Mouse (Mus musculus) liver, embryonic 11.5 days (tissue): ENCODE data around the gene St3gal4. TPM values are rescaled to one million over a fixed set of nuclear protein-coding genes. Genes with fewer than 3 reads are reported as not detected.

Experiments used
- ATAC-seq: fragments of 200-750 bp; cut with Nextera tagmentation; replicated peaks from 2 replicates; pipeline ENCODE4 v1.8.0; 2017; ENCODE audit warnings: moderate number of reproducible peaks, mild to moderate bottlenecking, moderate TSS enrichment, moderate library complexity; ENCODE audit not compliant: low FRiP score
- DNase-seq: peaks from one replicate; pipeline ENCODE4 v3.0.0-alpha.2; 2017; ENCODE audit warnings: low spot score
- H3K27ac ChIP-seq: fragments of 300-500 bp; sonication (generic); 2 replicates; pipeline ENCODE4 v1.5.1; 2014; ENCODE audit warnings: mild to moderate bottlenecking, low read depth, low read length, control low read depth
- H3K27me3 ChIP-seq: fragments of 300-500 bp; sonication (generic); replicated peaks from 2 replicates; pipeline ENCODE4 v1.6.1; 2014; ENCODE audit warnings: low read length, mixed read lengths; ENCODE audit not compliant: control insufficient read depth, insufficient read depth
- H3K36me3 ChIP-seq: fragments of 300-500 bp; sonication (generic); 2 replicates; pipeline ENCODE4 v1.6.1; 2014; ENCODE audit warnings: mild to moderate bottlenecking, low read length, moderate library complexity, mixed read lengths; ENCODE audit not compliant: control insufficient read depth, insufficient read depth
- H3K4me1 ChIP-seq: fragments of 300-500 bp; sonication (generic); replicated peaks from 2 replicates; pipeline ENCODE4 v1.6.1; 2014; ENCODE audit warnings: low read length, mixed read lengths; ENCODE audit not compliant: control insufficient read depth, insufficient read depth
- H3K4me2 ChIP-seq: fragments of 300-500 bp; sonication (generic); 2 replicates; pipeline ENCODE4 v1.6.1; 2014; ENCODE audit warnings: mild to moderate bottlenecking, control low read depth, moderate library complexity
- H3K4me3 ChIP-seq: fragments of 300-500 bp; sonication (generic); 2 replicates; pipeline ENCODE4 v1.5.1; 2014; ENCODE audit warnings: low read depth, low read length, control low read depth
- H3K9ac ChIP-seq: fragments of 300-500 bp; sonication (generic); 2 replicates; pipeline ENCODE4 v1.6.1; 2014; ENCODE audit warnings: low read depth, low read length, control low read depth
- H3K9me3 ChIP-seq: fragments of 300-500 bp; sonication (generic); 2 replicates; pipeline ENCODE4 v1.6.1; 2016; ENCODE audit warnings: low read length, inconsistent platforms, mixed read lengths; ENCODE audit not compliant: control insufficient read depth
- WGBS: fragments of 180-500 bp; shearing (Covaris S2); extraction: QIAGEN DNeasy Blood & Tissue Kit; methylation state at CpG from one replicate; pipeline ENCODE4 v1.1.7; 2014; 5-methylcytosine and 5-hydroxymethylcytosine counted together
- polyA plus RNA-seq: library from polyadenylated mRNA; unstranded; fragments of >200 nt; fragmentation: Nextera tagmentation; extraction: Ambion mirVana; gene quantifications from 2 replicates; pipeline ENCODE4 v1.2.1, GENCODE M21; 2014

Gene St3gal4
- polyA plus RNA-seq, 1 experiment from 2014 or later: 34.8 TPM

DNA sequence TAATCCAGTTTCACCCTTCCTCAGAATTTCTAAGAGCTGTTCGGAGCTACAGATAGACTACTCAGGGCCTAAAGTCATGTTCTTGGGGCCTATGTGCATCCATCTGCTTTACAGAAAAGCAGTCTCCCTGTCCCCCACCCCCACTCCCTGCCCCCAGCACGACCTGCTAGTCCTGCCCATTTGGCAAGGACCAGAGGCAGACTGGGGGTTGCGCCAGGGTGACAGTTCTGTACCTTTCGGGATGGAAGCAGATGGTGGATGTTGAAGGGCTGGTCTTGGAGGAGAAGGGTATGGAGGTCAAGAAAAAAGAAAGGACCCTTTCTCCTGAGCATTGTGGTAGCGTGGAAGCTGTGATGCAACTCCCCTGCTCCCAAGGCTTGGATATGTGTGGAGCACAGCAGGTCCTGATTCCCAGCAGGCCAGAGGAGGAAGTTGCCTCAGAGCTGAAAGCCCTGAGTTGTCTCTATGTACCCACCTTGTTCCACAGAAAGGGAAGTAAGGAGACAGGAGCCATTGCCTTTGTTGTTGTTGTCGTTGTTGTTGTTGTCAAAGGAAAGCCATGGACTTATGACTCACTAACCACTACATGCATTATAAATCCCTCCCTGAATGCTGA lies 91.6 kb downstream of the St3gal4 start:
- Histone ChIP-seq H3K4me3 (no peak overlapping the region), H3K4me2 (no peak overlapping the region), H3K27ac (no peak overlapping the region), H3K9me3 (no peaks in the 10 kb centered on the region), H3K36me3 (no peaks in the 10 kb centered on the region), H3K4me1 (no peaks in the 10 kb centered on the region), H3K27me3 (peaks cover 16% of the 10 kb centered on the region), H3K9ac (no peak overlapping the region)
- no peak for ATAC-seq
- 73% methylated on average over 6 of the region's 6 CpGs for WGBS
- no peak for DNase-seq

DNA sequence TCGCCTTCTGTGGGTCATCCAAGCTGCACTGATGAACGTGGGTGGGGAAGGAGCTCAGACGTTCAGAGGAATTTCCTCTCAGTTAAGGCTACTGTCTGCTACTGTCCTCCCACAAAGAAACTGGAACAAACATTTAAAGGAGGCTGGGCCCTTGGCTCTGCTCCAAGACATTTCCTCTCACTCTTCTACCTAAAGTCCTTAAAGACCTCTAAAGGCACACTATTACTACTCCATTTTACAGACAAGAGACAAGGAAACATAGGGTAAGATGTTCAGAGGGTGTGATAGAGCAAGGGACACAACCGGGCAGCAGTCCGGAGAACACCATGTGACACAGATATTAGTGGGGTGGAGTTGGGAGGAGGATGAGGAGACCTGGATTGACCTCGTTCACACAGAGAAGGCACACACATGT lies 92.2 kb downstream of the St3gal4 start:
- DNase-seq (no peak), ATAC-seq (no peak)
- WGBS: 50% methylated on average over 6 of the region's 6 CpGs
- Histone ChIP-seq H3K36me3 (no peaks in the 10 kb centered on the region), H3K4me1 (no peaks in the 10 kb centered on the region), H3K9ac (no peak overlapping the region), H3K9me3 (no peaks in the 10 kb centered on the region), H3K4me3 (no peak overlapping the region), H3K27me3 (peaks cover 16% of the 10 kb centered on the region), H3K27ac (no peak overlapping the region), H3K4me2 (no peak overlapping the region)

DNA sequence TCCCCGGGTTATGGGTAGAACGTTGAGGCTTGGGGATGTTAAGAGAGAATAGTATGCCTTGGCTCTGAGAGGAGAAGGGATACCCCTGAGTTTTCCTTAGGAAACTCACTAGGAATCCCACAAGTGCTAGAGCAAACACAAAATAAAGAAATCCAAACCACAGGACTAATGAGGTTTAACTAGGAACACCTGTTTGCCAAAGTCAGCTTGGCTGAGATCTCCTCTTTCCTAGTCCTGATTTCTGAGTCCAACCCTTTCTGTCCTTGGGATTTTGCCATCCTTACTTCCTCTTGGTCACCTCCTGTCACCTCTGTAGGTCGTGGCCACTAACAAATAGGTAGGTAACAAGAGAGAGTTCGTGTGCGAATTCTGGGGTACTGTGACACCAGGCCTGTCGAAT lies 92.8 kb downstream of the St3gal4 start:
- H3K4me3 ChIP-seq: no peak overlapping the region
- H3K9me3 ChIP-seq: no peaks in the 10 kb centered on the region
- H3K27ac ChIP-seq: no peak overlapping the region
- 77% methylated on average over 6 of the region's 6 CpGs for whole genome bisulfite sequencing
- no peak for ATAC-seq
- no peaks in the 10 kb centered on the region for H3K36me3 ChIP-seq
- DNase-seq: no peak
- H3K4me2 ChIP-seq: no peak overlapping the region
- H3K27me3 ChIP-seq: peaks cover 16% of the 10 kb centered on the region
- H3K9ac ChIP-seq: no peak overlapping the region
- no peaks in the 10 kb centered on the region for H3K4me1 ChIP-seq

DNA sequence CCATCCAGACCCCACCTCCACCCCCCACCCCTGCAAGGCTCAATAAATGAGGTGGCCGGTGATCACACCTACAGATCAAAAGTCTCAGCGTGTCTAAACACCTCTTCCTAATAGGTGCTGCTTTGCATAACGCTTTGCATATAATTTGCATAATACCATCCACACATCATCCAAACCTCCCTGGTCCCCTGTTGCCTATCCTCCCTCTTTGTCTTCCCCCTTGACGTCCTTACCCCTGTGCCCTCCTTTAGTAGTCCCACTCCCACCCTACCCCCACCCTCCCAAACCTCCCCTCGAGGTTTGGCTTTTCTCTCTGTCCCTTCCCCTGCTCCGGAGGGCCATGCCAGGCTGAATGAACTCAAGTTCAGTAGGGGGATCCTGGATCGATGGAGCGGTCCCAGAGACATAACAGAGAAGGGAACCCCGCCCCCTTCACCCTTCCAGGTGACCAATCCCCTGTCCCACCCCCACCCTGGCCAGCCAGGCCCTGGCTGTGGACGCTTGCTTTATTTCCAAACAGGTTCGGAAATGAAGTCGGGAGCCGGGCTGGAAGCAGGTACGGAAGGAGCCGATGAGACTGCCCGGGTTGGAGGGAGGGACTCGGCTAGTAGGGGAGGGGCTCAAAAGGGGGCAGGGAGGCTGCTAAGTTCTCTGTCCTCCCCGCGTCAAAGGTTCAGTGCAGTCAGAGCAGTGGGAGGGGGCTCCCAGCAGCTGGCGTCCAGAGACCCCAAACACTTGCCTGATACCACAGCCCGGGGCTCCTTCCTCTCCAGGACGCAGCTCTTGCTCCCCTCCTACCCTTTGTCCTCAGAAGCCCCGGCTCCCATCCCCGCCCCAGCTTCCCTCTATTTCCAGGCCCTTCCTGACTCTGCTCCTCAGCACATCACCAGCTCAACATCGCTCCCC lies 94.2 kb downstream of the St3gal4 start:
- no peaks in the 10 kb centered on the region for H3K9me3 ChIP-seq
- H3K9ac ChIP-seq: no peak overlapping the region
- peak overlapping the region; percentile 27 for H3K4me3 ChIP-seq
- DNase-seq: no peak
- WGBS: 3% methylated on average over 25 of the region's 25 CpGs
- H3K27ac ChIP-seq: no peak overlapping the region
- peak overlapping the region; percentile 56 for H3K4me2 ChIP-seq
- no peaks in the 10 kb centered on the region for H3K4me1 ChIP-seq
- H3K36me3 ChIP-seq: no peaks in the 10 kb centered on the region
- no peak; the same call in 1 of the 2 replicates for ATAC-seq
- H3K27me3 ChIP-seq: peaks cover 16% of the 10 kb centered on the region

DNA sequence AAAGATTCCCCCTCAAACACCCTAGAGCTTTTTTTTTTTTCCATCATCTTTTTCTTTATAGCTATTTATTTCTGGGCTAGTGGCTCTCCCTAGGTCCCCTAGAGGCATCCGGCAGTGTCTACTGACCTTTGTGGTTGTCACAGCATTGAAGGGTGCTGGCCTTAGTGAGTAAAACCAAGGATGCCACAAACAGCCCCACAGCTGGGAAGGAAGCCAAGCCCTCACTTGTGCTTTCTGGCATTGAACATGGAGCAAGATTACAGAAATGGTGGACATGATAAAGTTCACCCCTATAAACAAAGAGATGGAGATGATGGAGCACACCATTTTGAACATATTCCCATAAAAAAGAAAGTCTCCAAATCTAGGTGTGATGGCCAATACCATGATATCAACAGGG lies 97.3 kb downstream of the St3gal4 start:
- no peak for ATAC-seq
- Histone ChIP-seq H3K4me1 (no peaks in the 10 kb centered on the region; the same call in 1 of the 2 replicates), H3K4me3 (no peak overlapping the region), H3K9ac (no peak overlapping the region), H3K9me3 (no peaks in the 10 kb centered on the region), H3K27ac (no peak overlapping the region), H3K27me3 (peaks cover 29% of the 10 kb centered on the region), H3K36me3 (no peaks in the 10 kb centered on the region), H3K4me2 (no peak overlapping the region)
- no peak for DNase-seq
- 79% methylated on average over 1 of the region's 1 CpGs for WGBS

DNA sequence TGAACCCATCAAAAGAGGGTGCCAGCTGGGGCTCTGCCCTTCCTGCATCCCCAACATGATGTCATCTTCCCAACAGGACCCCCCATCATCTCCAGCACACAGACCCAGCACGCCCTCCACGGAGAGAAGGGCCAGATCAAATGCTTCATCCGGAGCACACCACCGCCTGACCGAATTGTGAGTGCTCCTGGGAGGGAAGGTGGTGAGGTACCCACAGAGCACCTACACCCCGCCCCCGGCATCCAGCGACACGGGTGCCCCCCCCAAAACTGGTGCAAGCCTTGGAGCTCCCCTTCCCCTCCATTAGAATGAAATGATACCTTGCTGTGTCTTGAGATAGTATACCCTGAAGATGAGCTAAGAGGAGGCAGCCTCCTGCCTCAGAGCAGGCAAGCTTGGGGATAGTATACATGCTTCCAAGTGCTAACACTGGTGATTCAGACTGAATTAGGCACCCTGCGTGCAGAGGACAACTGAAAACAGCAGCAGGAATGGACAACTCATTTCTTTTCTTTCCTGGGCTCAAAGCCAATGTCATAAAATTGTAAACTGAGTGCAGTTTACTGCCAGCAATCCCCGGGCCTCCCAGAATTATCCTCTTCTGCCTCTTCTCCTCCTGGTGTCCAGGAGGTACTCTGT lies 98.9 kb downstream of the St3gal4 start:
- H3K9me3 ChIP-seq: no peaks in the 10 kb centered on the region
- H3K4me2 ChIP-seq: no peak overlapping the region
- H3K4me1 ChIP-seq: no peaks in the 10 kb centered on the region; the same call in 1 of the 2 replicates
- H3K27ac ChIP-seq: no peak overlapping the region
- DNase-seq (no peak), ATAC-seq (no peak)
- H3K4me3 ChIP-seq: no peak overlapping the region
- WGBS: 55% methylated on average over 11 of the region's 11 CpGs
- no peak overlapping the region for H3K9ac ChIP-seq
- H3K36me3 ChIP-seq: no peaks in the 10 kb centered on the region
- peaks cover 17% of the 10 kb centered on the region for H3K27me3 ChIP-seq

DNA sequence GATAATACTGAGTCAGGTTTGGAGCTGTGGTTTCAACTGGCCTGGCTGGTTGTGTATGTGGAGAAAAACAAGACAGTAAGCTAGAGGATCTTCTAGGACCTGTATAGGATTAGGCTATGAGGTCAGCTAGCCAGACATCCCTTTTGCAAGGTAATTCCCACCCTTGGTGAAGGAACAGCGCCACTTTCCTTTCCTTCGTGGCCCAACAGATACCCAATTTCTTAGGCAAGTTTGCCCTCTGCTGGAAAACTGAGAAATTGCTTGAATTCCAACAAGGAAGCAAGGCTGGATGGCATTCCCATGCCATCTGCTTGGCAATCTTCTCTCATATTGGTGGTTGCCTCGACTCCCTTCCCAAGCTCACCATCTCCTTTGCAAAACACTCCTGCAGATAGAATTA lies 99.7 kb downstream of the St3gal4 start:
- no peak overlapping the region for H3K4me2 ChIP-seq
- no peak for DNase-seq
- peaks cover 13% of the 10 kb centered on the region for H3K27me3 ChIP-seq
- ATAC-seq: no peak
- H3K4me3 ChIP-seq: no peak overlapping the region
- H3K36me3 ChIP-seq: no peaks in the 10 kb centered on the region
- no peaks in the 10 kb centered on the region for H3K9me3 ChIP-seq
- no peak overlapping the region for H3K9ac ChIP-seq
- WGBS: 18% methylated on average over 3 of the region's 3 CpGs
- no peak overlapping the region for H3K27ac ChIP-seq
- H3K4me1 ChIP-seq: no peaks in the 10 kb centered on the region; the same call in 1 of the 2 replicates

DNA sequence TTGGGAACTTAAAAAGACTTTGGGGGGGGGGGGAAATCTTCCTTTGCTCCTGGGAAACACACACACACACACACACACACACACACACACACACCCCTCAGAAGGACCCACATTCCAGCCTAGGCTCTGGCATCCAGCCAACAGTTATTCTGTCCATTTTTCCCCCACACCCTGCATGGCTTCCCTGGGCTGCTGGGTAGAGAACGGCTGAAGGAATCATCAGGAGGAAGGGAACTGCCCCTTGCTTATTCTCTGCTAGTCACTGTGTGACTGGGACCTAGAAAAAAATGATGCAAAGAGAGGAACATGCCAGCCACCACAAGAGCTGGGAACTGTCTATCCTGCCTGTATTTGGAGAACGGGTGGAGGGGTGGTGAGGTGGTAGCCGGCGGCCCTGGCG lies 101.0 kb downstream of the St3gal4 start:
- no peak for ATAC-seq
- no peaks in the 10 kb centered on the region for H3K36me3 ChIP-seq

More for the DNA sequence above, 101.0 kb downstream of the St3gal4 start:
- no peaks in the 10 kb centered on the region; the same call in 1 of the 2 replicates for H3K4me1 ChIP-seq
- WGBS: 21% methylated on average over 5 of the region's 5 CpGs
- no peak overlapping the region for H3K9ac ChIP-seq
- no peak overlapping the region for H3K27ac ChIP-seq
- peaks cover 13% of the 10 kb centered on the region for H3K27me3 ChIP-seq
- H3K4me3 ChIP-seq: no peak overlapping the region
- H3K9me3 ChIP-seq: no peaks in the 10 kb centered on the region
- DNase-seq: no peak
- no peak overlapping the region for H3K4me2 ChIP-seq
